Mouse (Mus musculus) adrenal gland (tissue): ENCODE results near the gene Vsx2.

Experiments used
- intact Hi-C: fragments of 180-260 bp; cut with DNase I; formaldehyde crosslinking; loops from one replicate; pipeline ENCODE4 v1.15.1; 2025

Gene Vsx2

DNA sequence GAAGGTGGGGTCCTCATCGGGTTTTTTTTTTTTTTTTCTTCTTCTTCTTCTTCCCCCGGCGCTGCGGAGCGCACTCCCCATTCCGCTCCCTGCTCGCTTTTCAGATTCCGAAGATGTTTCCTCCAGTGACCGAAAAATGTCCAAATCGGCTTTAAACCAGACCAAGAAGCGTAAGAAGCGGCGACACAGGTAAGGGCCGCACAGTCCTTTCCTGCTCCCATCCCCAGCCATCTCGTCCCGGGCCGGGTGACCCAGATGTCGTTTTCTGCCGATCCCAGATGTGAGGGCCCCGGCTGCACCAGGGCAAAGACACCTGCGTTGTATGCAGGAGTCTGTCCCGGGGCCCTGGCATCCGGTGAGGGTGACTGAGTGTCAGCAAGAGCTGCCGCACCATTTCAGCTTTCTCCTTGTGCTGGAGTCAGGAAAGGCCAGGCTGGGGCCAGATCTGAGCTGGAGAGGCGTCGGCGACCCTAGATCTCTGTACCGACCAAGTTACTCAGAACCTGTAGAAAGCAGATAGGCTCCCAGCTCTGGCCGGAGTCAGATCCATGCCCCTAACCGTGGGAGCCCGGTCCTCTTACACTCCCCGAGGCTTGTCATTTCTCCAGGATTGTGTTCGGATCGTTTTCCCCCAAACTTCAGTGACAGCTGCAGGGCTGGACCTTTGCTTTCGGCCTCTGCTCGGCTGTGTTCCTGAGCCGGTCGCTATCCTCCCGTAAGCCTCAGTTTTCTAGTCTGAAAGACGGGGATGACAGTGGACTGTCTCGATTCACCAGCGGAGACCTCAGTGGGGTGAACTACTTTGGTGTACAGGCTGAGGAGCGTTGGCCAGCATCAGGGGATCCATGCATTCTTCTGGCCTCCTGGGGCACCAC lies 2.1 kb downstream of the Vsx2 start:
- intact Hi-C loops, result no loop called here

DNA sequence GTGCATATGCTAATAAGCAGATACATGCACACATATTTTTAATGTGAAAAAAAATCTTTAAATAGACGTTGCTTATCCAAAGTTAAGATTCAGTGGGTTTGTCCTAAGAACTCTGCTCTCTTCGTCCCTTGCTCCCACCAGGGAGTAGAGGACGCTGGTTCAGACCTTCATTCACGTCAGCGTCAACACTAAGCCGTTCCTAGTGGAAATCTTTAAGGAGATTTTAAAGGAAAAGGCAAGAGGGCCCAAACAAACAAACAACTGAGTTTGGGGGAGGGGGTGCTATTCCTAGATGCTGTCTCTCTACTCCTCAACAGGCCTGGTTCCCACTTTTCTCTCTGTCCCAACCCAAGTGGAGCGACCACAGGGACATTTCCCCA lies 2.8 kb downstream of the Vsx2 start:
- intact Hi-C loops, result no loop called here

DNA sequence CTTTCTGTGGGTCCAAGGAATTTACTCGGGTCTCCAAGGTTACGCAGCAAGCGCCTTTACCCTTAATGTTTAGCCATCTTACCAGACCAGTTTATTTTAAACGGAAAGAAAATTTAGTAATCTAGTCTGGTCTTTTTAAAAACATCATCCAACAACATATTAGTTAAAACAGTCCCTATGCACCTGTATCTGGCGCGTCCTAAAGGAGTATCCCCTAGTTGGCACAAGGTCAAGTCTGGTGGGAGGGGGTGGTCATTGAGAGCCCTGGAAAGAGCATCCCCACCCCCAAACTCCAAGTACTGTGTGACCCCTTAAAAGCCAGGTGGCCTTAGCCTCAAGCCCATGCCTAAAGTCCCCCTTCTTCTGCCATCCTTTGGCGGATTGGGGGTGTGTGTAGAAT lies 3.5 kb downstream of the Vsx2 start:
- intact Hi-C loops, result no loop called here

DNA sequence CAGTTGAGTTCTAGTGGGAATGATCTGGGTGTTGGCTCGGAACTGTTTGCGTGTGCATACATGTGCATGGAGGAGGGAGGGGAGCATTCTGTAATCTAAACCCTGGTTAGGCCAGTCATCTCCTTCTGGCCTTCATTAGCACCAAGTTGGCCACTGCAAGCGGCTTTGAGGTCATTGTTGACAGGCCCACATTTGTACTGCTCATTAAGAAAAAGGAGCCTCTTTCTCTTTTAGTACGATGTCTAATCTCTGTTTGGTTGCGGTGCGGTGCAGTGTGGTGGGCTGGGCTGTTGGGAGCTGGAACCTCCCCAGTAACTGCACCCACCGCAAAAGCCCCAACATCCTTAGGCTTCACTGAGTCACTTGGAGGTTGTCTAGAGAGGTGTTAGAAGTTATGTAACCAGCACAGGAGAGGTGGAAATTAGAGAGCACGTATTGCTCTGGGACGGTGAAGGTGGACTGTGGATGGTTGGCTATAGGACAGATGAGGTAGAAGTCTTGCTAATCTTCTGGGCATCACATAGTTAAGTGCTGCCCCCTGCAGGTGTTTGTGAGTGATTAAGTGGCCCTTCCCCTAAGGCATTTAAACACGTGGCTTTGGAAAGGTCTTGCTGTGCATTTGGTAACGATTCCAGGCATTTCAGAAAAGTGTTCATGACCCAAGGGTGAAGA lies 8.3 kb downstream of the Vsx2 start:
- intact Hi-C loops, result no loop called here

DNA sequence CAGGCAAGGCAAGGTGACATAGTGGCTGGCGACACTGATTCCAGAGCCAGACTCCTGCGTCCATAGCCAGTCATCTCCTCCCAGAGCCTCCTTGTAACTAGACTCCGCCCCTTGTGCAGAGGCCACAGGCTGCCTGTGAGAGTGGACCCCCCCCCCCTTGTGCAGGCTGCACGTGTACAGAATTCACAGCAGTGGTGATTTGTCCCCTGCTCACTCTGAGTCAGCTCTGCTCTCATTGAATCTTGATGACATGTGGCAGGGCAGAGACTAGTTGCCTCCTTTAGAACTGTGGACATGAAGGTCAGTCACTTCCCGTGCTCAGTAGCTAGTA lies 8.8 kb downstream of the Vsx2 start:
- intact Hi-C loops, result no loop called here

DNA sequence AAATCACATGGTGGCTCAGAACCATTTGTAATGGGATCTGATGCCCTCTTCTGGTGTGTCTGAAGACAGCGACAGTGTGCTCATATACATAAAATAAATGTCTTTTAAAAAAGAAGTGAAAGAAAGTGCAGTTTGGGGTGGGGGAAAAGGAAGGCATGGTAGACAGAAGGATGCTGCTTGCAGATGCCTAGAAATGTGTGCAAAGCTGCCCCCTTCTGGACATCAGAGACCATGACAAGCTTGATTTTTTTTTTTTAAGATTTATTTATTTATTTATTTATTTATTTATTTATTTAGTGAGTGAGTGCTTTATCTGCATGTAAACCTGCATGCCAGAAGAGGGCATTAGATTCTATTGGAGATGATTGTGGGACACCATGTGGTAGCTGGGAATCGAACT lies 11.7 kb downstream of the Vsx2 start:
- intact Hi-C loops, result no loop called here

DNA sequence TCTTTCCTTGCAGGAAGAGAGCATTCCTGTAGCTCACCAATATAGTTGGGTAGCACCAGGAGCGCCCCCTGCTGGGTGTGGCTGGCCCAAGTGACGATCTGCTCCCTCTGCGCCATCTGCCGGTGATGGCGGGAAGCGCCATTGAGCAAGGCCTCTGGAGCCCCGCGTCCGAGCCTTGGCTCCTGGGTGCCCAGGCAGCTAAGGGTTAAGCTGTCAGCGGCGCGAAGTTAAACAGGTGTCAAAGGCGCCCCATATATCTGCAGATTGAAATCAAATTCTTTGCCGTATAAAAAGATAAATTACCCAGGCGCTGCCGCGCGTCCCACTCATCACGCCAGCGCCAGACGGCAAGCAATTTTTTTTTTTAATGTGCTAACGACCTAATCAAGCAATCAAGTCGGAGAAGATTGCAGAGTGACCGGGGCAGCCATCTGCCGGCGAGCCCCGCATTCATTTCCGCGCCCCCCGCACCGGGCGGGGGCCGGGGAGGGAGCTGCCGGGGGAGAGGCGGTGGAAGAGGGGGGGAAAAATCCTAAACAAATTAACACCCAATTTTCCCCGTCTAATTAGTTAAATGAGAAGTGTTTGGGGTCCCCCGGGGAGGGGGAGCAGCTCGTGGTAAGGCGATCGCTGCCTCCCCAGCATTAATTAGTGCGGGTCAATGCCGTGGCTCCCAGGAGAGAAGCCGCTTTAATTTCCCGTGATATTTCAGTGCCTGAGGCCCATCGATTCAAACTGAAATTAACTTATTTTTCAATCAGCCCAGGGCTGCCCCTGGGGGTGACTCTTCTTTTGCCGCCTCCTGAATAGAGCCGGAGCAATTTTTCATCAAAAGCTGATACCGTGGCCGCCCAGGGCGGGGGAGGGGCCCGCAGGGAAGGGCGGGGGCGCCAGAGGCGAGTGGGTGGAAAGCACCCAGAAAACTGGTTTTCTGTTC lies 20.5 kb downstream of the Vsx2 start:
- intact Hi-C loops, result loop anchor here (1.0 to 2.0 kb wide), 2 partner anchors 44 to 121 kb away; no protein-coding TSS in a partner anchor

DNA sequence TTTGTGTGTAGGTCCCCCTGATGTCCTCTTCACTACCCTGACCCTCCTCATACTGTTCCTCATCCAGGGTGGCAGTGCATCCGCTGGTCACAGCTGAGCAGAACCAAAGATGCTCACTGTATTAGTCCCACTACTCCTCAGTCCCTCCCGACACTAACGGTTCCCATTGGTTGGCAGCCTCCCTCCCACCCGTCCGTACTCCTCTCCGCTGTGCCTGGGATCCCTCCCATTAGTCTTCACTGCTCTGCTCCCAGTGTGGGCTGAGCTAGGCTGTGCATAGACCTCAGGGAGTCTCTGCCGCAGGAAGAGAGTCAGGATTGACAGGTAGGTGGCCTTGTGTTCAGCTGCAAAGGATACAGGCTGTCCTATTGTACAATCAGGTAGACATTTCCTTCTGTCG lies 28.8 kb downstream of the Vsx2 start:
- intact Hi-C loops, result no loop called here

DNA sequence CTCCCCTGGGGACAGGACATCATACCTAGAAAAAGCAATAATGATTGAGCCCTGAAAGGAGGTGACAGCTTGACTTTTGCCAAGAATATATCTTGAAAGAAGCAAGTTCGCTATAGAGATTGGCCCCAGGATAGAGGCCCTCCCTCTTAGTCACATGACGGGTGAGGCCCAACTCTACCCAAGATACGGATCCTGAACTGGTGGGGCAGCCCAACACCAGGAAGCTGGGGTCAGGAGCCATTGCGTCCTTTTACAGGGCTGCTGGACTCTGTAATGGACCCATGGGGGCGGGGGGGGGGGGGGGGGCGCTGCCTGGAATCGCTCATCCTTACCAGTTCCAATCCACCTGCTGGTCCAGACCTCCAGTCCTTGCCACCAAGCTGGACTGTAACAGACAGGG lies 34.4 kb downstream of the Vsx2 start:
- intact Hi-C loops, result no loop called here

DNA sequence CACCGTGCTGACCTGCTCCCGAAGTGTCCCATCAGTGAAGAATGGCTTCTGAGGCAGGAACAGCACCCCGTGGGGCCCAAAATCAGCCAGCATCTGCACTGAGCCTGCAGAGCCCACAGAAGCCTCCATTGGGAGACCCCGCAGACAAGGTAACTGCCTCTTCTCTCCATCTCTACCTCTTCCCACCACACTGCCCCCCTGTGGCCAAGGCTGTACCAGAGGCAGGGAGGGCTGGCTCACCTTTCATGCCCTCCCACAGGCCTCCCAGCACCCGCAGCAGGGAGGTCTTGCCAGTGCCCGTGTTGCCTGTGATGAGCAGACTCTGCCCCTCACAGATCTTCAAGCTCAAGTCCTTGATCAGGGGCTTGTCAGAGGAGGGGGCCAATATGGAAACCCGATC lies 36.3 kb downstream of the Vsx2 start:
- intact Hi-C loops, result no loop called here

DNA sequence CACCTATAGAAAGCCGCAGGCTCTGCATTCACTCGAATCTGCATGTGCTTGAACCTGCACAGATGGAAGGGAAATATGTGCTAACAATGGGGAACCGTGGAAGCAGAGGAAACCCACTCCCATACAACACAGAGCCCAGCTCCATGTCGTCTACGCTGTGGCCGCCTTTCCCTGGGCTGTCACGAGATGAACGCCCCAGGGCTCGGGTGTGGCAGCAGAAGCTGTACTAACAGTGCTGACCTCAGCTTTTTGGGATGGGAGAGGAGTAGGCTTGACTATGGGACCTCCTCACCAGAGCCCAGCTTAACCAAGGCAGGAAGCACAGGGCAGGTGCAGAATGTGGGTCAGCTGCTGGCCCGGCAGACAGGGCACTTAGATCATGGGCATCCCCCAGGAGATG lies 42.2 kb downstream of the Vsx2 start:
- intact Hi-C loops, result no loop called here

DNA sequence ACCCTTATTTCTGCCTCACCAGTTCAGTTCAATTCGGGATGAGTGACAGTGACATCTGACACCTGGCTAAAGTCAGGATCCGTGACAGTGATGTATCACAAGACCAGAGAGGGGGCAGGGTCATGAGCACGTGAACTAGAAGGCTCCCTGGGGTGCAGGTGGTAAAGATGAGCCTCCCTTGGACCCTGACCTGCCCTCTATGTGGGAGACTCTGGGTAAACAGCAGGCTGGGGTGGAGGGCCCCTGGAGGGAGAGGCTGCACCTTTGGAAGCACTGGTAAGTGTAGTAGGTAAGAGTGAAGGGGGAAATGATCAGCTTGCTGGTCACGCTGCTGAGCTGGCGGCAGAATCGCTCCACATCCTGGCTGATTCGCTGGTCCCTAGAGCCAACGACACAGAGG lies 43.0 kb downstream of the Vsx2 start:
- intact Hi-C loops, result no loop called here

DNA sequence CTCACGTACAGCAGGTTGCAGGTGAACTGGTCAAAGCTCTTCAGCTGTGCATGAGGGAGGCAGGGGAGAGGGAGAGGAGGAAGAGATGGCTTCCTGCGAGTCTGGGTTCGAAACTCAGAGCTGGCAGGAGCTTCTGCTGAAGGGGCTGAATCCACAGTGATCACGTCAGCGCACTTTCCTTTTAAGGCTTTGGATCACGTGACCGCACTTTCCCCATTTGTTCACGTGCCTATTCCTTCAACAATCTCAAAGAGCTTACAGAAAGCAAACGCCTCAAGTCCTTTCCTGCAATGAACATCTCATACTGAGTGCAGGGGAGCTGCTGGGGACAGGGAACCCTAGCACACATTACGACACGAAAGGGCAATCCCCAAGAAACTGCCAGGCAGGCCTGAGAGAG lies 44.4 kb downstream of the Vsx2 start:
- intact Hi-C loops, result no loop called here

DNA sequence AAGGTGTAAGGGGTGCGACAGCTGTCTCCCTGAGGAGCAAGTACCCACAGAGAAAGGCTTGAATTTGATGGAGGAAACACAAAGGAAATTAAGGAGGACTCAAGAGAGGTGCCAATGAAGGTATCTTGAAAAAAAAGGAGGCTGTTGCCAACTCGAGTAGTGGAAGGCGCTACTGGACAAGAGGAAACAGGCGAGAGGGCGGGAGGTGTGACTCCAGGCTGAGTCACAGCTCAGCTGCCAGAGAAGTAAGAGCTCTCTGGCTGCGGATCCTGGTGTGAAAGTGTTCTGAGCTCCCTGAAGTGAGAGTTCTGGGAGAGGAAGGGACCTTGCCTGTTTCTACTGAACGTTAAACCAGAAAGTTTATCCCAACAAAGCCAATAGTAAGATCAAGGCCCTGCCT lies 45.0 kb downstream of the Vsx2 start:
- intact Hi-C loops, result no loop called here

DNA sequence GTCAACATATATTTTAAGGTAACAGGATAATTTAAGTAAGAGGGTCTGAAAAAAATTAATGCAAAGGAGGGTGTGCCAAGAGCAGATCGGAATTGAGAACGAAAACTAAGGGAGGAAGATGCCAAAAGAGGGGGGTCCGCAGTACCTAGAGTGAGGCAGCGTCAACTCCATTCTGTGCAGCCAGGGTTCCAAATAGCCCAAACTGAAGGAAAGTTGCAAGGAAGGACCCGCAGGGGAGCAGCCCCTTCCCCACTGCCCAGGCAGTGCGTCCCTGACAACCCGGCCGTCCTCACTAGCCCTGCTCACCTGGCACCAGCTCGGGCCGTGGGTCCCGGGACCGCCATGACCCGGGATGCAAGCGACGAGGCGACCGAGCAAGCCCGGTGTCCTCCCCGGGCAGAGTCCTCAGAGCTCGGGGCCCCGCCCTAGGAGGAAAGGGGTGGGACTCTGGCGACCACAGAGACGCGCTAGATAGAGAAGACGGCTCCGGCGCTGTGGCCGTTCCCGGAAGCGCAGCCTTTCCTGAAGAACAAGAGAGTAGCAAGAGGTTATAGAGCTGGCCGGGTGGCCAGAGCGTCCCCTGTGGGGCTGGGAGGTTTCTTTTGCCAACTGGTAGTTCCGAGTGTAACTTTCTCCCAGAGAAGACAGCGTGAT lies 47.5 kb downstream of the Vsx2 start, which contains the start of gene Abcd4:
Gene Abcd4 (minus strand): TSS at position 437 of the 654 bp plus-strand sequence.
- intact Hi-C loops, result no loop called here

DNA sequence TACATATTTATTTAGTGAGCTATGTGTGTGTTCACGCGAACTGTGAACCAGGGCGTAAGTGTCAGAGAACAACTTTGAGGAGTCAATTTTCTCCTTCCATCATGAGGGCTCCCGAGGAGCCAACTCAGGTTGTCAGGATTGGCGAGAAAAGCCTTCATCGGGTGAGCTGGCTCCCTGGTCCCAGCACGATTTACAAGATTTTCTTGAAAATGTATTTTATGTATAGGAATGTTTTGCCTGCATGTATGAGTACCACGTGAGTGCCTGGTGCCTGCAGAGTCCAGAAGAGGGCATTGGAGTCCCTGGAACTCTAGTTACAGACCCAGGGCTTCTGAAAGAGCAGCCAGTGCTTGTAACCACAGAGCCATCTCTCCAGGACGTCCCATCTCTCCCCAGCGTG lies 48.1 kb downstream of the Vsx2 start:
- intact Hi-C loops, result no loop called here

DNA sequence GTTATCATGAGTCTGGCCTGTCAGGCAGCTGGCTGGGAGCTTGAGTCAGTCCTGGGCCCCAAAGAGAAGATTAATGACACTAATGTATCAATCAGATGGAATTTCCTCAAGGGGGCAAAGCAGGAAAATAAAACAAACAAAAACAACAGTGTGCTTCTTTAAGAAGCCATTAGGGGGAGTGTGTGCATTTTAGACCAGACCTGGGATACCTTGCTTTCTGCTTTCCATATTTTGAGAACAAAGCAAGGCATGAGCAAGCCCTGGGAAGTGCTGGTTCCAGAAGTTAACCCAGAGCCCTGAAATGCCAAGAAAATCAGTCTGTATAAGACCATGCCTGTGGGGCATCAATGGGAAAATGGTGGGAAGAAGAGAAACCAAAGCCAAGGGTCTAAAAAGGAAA lies 51.4 kb downstream of the Vsx2 start:
- intact Hi-C loops, result no loop called here

DNA sequence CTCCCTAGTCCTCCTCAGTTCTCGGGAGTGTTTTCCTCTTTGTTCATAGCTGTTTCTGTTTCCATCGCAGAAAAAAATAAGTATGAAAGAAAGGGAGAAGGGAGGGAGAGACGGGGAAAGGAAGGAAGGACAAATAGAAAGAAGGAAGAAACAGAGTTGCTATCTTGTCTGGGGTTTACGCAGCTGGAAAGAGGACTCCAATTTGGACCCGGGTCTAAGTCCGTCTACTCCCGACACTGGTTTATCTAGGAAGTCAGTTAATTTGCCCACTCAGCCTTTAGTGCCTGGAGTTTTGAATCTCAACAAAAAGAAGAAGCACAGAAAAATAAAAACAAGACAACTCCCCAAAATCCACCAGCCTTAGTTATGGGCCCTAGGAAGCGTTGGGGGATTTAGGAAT lies 55.0 kb downstream of the Vsx2 start:
- intact Hi-C loops, result no loop called here

DNA sequence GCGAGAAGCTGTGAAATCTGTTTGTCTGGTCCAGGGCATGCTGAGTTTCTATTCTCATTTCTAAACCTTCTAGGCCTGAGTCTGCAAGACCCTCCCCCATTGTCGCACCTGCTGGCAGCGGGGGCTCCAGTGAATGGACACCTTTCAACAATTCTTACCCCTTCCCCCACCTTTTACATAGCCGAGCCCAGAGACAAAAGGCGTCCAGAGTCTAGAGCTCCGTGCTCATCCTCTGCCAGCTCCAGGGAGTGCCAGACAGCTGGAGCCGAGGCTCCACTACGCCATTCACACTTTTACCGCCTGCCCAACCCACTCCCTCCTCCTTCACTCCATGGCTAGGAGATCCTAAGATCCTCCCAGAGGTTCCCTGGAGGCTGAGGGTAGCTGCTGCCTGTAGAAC lies 55.6 kb downstream of the Vsx2 start:
- intact Hi-C loops, result no loop called here

DNA sequence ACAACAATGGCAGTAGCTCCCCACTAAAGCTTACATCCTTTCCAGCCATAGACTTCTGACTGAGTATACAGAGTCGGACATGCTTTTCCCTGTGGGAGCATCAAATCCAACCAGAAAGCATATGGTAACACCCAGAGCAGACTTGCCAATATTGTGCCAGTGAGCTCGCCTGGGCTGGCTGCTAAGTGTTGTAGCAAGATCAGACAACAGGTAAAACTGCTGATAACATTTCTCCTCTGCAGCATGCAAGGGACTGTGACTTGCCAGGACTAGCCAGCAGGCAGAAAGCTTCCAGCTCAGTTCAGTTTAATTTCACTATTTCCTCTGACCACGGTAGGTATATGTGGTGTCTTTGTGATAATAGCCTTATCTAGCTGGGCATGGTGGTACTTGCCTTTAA lies 62.3 kb downstream of the Vsx2 start:
- intact Hi-C loops, result no loop called here

DNA sequence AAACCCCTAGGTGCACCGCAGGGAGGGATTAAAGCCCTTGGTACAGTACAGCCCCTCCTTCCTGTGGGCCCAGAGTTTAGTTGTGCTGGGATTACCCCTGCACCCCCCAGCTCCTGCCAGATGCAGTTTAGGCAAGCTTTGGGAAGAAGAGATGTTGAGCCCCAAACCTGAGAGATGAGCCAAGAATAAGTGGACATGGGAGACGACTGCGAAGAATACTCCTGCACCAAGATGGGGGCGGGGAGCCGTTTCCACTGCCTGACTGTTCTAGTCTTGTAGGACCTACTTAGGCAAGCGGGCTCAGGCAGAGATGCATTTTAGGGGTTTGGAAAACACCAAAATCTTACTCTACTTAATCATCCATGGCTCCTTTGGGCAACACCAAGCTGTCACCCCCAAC lies 70.7 kb downstream of the Vsx2 start:
- intact Hi-C loops, result no loop called here
